Mouse (Mus musculus): ENCODE measurements at regions not wholly inside any gene's neighbourhood (a gene's known extent, or its start where the extent isn't known, plus 50 kb on each side); places are given as distances from the start of the nearest gene placed in this dataset.

GRCm38 (mm10) chr4:57369736-57370373 is 64.2 kb upstream of the Palm2 start:
- TF ChIP-seq CTCF (IDR thresholded peaks at IDR 0.05; ENCODE audit: low read depth) (peak; percentile 97), EP300 (optimal IDR thresholded peaks at IDR 0.05) (no peak)
